Mouse (Mus musculus): ENCODE data around the gene Spindoc. TPM values are rescaled to one million over a fixed set of nuclear protein-coding genes. Genes with fewer than 3 reads are reported as not detected.
A peak's percentile ranks its signal among the peaks of the same experiment; 100 is the strongest.

Spindoc gene
- 24.5 and 35.8 TPM in 2 replicates for polyA plus RNA-seq (2014; fragmentation: Nextera tagmentation; extraction: Ambion mirVana)

DNA sequence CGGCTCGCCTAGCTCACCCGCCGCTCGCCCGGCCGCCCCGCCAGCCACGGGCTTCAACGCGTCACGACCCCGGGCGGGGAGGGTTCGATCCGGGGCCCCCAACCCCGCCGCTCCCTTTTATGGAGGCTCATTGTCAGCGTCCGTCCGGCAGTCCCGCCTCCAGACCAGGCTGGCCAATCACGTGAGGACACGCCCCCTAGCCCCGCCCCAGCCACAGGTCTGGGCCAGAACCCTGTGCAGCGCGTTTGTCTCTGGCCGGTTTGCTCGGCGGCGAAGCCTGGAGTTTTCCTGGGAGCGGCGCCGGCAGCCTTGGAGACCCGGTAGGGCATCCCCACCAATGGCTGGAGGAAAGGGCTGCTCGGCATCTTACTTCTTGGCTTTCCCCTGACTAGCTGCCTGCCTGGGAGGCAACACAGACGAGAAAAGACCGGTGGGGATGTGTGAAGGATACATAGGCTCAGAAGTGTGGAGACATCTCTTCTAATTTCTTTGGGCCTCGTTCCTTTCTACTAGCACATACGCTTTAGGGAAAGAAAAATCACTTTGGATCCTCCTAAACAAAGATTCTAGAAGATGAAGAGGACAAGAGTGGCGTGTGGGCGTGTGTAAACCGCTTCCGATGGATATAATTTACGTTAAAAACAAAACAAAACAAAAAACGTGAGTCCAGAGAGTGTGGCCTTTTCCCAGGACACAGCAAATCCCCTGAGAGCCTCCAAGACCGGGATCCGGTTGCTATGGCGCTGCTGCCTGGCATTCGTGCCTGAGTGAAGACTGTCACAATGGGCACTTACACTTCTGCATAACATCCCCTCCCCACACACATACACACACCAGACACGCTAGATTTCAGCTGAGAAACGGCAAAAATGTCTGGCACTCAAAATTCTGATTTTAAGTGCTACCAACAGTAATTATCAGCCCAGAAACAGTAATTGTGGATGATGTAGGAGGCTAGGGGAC, at the start of gene Spindoc:
Gene Spindoc (minus strand): TSS at position 92 of the 963 bp plus-strand sequence.
- H3K36me3 ChIP-seq (ENCODE audit: control insufficient read depth, insufficient read depth, low read length), result no peaks in the 10 kb centered on the region; the same call in 1 of the 2 replicates
- peak; percentile 99 for ATAC-seq (ENCODE audit: low FRiP score, low TSS enrichment)
- no peaks in the 10 kb centered on the region for H3K27me3 ChIP-seq (ENCODE audit: control insufficient read depth, insufficient read depth, low read length)
- H3K4me3 ChIP-seq (ENCODE audit: low read length), result peak within 1 kb of the TSS; percentile 61
- peaks cover 13% of the 10 kb centered on the region for H3K4me1 ChIP-seq (ENCODE audit: control insufficient read depth, insufficient read depth, low read length)
- H3K9me3 ChIP-seq (ENCODE audit: control insufficient read depth, low read length), result peaks cover 4% of the 10 kb centered on the region; the same call in 1 of the 2 replicates
- H3K9ac ChIP-seq (ENCODE audit: low read depth, low read length), result peak within 1 kb of the TSS; percentile 96
- H3K27ac ChIP-seq (ENCODE audit: low read depth, low read length), result peak within 1 kb of the TSS; percentile 92
- WGBS, result 1% methylated on average over 50 of the region's 52 CpGs
- peak within 1 kb of the TSS; percentile 78 for H3K4me2 ChIP-seq (replicated peaks; ENCODE audit: low read depth, low read length)

DNA sequence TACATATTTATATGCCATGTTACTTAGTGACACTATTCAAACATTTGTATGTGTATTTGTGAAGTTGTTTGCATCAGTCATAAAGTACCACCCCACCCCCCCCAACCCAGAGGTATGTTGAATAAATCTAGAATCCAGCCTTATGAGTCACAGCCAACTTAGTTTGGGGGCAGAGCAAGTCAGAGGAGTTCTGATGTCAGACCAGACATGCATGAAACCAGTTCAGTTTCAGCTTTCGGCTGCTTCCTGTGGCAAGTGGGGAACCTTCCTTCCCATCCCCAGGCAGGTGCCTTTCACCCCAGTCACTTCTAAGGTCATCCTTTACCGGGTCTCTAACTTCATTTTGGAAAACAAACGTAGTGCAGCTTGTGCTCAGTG, 42.6 kb upstream of the Spindoc start:
- H3K27ac ChIP-seq (ENCODE audit: low read depth, low read length), result no peak overlapping the region
- H3K4me2 ChIP-seq (replicated peaks; ENCODE audit: low read depth, low read length), result no peak overlapping the region
- no peaks in the 10 kb centered on the region for H3K9me3 ChIP-seq (ENCODE audit: control insufficient read depth, low read length)
- H3K4me3 ChIP-seq (ENCODE audit: low read length), result no peak overlapping the region
- no peak overlapping the region for H3K9ac ChIP-seq (ENCODE audit: low read depth, low read length)
- peaks cover 82% of the 10 kb centered on the region for H3K36me3 ChIP-seq (ENCODE audit: control insufficient read depth, insufficient read depth, low read length)
- 50% methylated on average over 3 of the region's 3 CpGs for WGBS
- ATAC-seq (ENCODE audit: low FRiP score, low TSS enrichment), result no peak
- no peaks in the 10 kb centered on the region; the same call in 1 of the 2 replicates for H3K27me3 ChIP-seq (ENCODE audit: control insufficient read depth, insufficient read depth, low read length)
- H3K4me1 ChIP-seq (ENCODE audit: control insufficient read depth, insufficient read depth, low read length), result peaks cover 38% of the 10 kb centered on the region

DNA sequence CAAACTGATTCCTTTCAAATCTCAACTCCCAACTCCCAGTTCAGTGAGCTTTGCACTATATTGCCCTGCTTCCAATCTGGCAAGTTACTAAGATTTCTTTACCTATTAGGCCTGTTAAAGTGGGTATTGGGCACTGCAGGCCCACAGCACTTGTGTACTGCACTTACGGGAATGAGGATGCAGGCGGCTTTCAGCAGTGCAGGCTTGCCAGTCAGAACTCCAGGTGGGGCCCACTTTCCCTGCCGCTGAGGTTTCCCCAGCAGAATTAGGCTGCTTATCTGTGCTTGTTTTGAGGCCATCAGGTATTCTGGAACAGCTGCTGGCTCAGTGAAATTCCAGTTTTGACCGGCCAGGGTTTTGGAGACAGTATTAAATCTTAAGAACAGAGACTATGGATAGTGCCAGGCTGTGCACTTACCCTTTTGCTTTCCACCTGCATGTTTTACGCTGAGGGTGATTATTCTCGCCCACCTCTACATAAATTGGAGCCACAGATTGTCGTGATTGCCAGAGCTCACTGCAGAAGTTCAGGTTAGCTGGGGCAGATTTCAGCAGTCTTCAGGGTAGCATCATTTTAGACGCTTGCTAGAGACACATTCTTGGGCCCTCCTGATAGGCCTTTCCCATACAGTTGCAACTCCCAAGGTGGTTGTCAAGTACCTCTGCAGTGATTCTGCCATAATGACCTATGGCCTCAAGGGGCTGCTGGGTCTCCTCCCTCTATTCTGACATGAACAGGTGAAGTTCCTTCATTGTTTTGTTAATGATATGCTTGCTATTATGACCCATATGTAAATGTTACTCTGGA, 42.0 kb upstream of the Spindoc start:
- H3K9me3 ChIP-seq (ENCODE audit: control insufficient read depth, low read length), result no peaks in the 10 kb centered on the region
- no peaks in the 10 kb centered on the region; the same call in 1 of the 2 replicates for H3K27me3 ChIP-seq (ENCODE audit: control insufficient read depth, insufficient read depth, low read length)
- ATAC-seq (ENCODE audit: low FRiP score, low TSS enrichment), result no peak
- no peak overlapping the region for H3K4me3 ChIP-seq (ENCODE audit: low read length)
- 70% methylated on average over 8 of the region's 8 CpGs for WGBS
- no peak overlapping the region for H3K4me2 ChIP-seq (replicated peaks; ENCODE audit: low read depth, low read length)
- no peak overlapping the region for H3K27ac ChIP-seq (ENCODE audit: low read depth, low read length)
- H3K36me3 ChIP-seq (ENCODE audit: control insufficient read depth, insufficient read depth, low read length), result peaks cover 84% of the 10 kb centered on the region
- H3K9ac ChIP-seq (ENCODE audit: low read depth, low read length), result no peak overlapping the region
- peaks cover 44% of the 10 kb centered on the region for H3K4me1 ChIP-seq (ENCODE audit: control insufficient read depth, insufficient read depth, low read length)

DNA sequence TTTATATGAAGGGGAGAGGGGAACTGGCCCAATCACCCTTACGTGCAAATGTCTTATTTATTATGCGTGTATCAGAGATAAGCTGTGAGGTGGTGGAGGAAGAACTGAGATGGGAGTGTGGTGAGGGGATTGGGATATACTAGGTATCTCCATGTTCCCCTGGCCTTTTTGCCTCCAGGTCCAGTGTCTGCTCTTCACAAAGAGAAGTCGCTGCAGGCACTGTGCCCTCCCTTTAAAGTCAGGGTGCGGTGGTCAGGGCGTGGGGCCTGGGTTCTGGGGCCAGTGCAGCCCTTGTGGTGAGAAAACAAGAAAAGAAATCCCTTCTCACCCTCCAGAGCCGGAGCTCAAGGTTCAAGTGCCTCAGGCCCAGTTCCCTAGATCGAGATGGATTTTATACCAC, 41.3 kb upstream of the Spindoc start:
- peaks cover 51% of the 10 kb centered on the region for H3K4me1 ChIP-seq (ENCODE audit: control insufficient read depth, insufficient read depth, low read length)
- H3K9me3 ChIP-seq (ENCODE audit: control insufficient read depth, low read length), result no peaks in the 10 kb centered on the region
- H3K27ac ChIP-seq (ENCODE audit: low read depth, low read length), result no peak overlapping the region
- H3K27me3 ChIP-seq (ENCODE audit: control insufficient read depth, insufficient read depth, low read length), result no peaks in the 10 kb centered on the region; the same call in 1 of the 2 replicates
- peaks cover 79% of the 10 kb centered on the region for H3K36me3 ChIP-seq (ENCODE audit: control insufficient read depth, insufficient read depth, low read length)
- no peak overlapping the region for H3K4me3 ChIP-seq (ENCODE audit: low read length)
- no peak for ATAC-seq (ENCODE audit: low FRiP score, low TSS enrichment)
- WGBS, result 72% methylated on average over 7 of the region's 7 CpGs
- H3K9ac ChIP-seq (ENCODE audit: low read depth, low read length), result no peak overlapping the region
- H3K4me2 ChIP-seq (replicated peaks; ENCODE audit: low read depth, low read length), result no peak overlapping the region

DNA sequence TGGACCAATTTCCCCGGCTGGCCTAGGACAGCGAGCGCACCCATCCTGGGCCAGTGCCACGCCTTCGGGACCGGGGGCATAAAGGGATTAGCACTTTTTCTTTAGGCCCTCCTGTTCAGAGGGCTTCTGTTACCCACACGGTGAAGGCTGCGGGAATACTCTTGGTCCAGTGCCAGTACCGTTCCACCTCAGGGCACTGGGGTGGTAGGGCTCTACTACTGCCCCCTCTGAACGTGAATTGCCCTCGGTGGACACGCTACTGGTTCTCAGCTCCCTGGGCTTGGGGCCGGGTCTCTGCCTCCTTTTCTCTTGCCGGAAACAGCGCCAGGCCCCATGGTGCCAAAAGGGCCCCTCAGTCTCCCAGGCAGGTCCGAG, 40.8 kb upstream of the Spindoc start:
- H3K4me2 ChIP-seq (replicated peaks; ENCODE audit: low read depth, low read length), result peak overlapping the region; percentile 31
- WGBS, result 35% methylated on average over 16 of the region's 16 CpGs
- peak overlapping the region; percentile 46; the same call in 1 of the 2 replicates for H3K9ac ChIP-seq (ENCODE audit: low read depth, low read length)

DNA sequence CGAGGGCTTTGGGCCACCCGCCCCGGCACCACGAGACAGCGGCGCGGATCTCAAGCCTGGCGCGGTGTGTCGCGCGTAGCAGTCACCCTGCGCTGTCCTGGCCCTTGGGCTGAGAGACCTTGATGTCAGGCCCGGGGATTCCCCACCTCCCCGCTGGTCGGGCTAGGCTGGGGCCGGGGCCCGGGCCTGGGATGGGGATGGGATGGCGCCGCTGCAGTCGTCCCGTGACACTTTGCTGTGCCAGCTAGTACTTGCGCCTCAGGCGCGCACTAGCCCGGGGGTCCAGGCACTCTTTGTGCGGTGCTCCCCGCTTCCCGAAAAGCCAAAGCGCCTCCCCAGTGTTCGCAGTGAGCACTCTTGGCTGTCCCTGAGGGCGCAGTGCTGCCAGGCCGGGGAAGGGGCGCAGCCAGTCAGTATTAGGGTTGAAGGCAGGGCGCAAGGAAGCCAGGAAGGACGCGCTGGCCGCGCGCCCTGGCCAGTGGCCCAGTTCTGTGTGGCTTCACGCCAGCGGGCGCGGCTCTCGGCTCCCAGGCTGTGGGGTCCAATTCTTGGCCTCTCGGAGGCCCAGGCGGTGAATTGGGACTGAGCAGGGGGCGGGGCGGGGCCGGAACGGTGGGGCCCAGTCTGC, 40.3 kb upstream of the Spindoc start:
- Histone ChIP-seq H3K9me3 (ENCODE audit: control insufficient read depth, low read length) (no peaks in the 10 kb centered on the region), H3K4me3 (ENCODE audit: low read length) (peak overlapping the region; percentile 20), H3K4me1 (ENCODE audit: control insufficient read depth, insufficient read depth, low read length) (peaks cover 56% of the 10 kb centered on the region), H3K27me3 (ENCODE audit: control insufficient read depth, insufficient read depth, low read length) (no peaks in the 10 kb centered on the region; the same call in 1 of the 2 replicates), H3K9ac (ENCODE audit: low read depth, low read length) (peak overlapping the region; percentile 46), H3K27ac (ENCODE audit: low read depth, low read length) (peak overlapping the region; percentile 59), H3K36me3 (ENCODE audit: control insufficient read depth, insufficient read depth, low read length) (peaks cover 71% of the 10 kb centered on the region), H3K4me2 (replicated peaks; ENCODE audit: low read depth, low read length) (peak overlapping the region; percentile 31)
- ATAC-seq (ENCODE audit: low FRiP score, low TSS enrichment), result peak; percentile 63
- WGBS, result 17% methylated on average over 51 of the region's 51 CpGs

More for the DNA sequence above, 40.8 kb upstream of the Spindoc start:
- Histone ChIP-seq H3K4me3 (ENCODE audit: low read length) (0 out of 2 replicates have a peak overlapping the region, but pooled peaks have one; percentile 4), H3K9me3 (ENCODE audit: control insufficient read depth, low read length) (no peaks in the 10 kb centered on the region), H3K4me1 (ENCODE audit: control insufficient read depth, insufficient read depth, low read length) (peaks cover 56% of the 10 kb centered on the region), H3K27ac (ENCODE audit: low read depth, low read length) (peak overlapping the region; percentile 31; the same call in 1 of the 2 replicates), H3K27me3 (ENCODE audit: control insufficient read depth, insufficient read depth, low read length) (no peaks in the 10 kb centered on the region; the same call in 1 of the 2 replicates), H3K36me3 (ENCODE audit: control insufficient read depth, insufficient read depth, low read length) (peaks cover 76% of the 10 kb centered on the region)
- no peak; the same call in 1 of the 2 replicates for ATAC-seq (ENCODE audit: low FRiP score, low TSS enrichment)

DNA sequence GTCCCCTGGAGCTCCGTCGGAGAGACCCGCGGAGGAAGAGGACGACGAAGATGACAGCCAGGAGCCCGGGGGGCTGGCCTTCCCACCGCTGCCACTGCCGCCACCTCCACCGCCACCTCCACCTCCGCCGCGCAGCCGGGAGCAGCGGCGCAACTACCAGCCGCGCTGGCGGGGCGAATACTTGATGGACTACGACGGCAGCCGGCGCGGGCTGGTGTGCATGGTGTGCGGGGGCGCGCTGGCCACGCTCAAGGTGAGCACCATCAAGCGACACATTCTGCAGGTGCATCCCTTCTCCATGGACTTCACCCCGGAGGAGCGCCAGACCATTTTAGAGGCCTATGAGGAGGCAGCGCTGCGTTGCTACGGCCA, 39.8 kb upstream of the Spindoc start:
- Histone ChIP-seq H3K4me1 (ENCODE audit: control insufficient read depth, insufficient read depth, low read length) (peaks cover 56% of the 10 kb centered on the region), H3K27ac (ENCODE audit: low read depth, low read length) (peak overlapping the region; percentile 59), H3K4me3 (ENCODE audit: low read length) (peak overlapping the region; percentile 20), H3K36me3 (ENCODE audit: control insufficient read depth, insufficient read depth, low read length) (peaks cover 66% of the 10 kb centered on the region), H3K9me3 (ENCODE audit: control insufficient read depth, low read length) (no peaks in the 10 kb centered on the region), H3K4me2 (replicated peaks; ENCODE audit: low read depth, low read length) (peak overlapping the region; percentile 31), H3K27me3 (ENCODE audit: control insufficient read depth, insufficient read depth, low read length) (no peaks in the 10 kb centered on the region; the same call in 1 of the 2 replicates), H3K9ac (ENCODE audit: low read depth, low read length) (peak overlapping the region; percentile 46)
- WGBS, result 9% methylated on average over 35 of the region's 35 CpGs
- peak; percentile 16; the same call in 1 of the 2 replicates for ATAC-seq (ENCODE audit: low FRiP score, low TSS enrichment)
